In the genomic region with DNA sequence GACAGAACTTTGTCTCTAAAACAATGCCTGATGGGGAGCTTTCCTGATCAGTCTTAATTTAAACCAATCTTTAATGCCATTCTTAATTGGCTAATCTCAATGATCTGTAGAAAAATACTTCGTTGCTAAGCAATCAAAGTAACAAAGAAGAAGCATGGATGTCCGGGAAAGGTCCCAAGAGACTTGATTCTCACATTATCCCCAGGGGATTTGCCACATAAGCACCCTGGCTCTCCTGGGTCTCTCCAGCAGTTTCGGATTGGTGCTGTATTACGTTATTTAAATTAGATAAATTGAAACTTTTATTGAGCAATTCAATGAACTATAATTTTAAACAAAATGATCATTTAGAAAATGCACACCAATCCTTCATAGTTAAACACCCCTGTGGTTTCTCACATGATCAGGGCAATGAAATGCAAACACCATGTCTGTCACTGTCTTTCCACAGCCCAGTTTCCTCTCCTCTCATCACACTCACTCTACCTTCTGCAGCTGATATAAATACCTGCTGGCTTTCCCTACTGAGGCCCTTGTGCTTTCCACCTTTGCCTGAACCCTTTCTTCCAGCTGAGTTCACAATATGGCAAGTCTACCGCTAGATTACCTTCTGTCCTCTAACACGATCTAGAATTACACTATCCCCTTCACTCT, we compare ENCODE assay signal across 27 mouse cellular contexts. TPM values are rescaled to one million over a fixed set of nuclear protein-coding genes. Genes with fewer than 3 reads are reported as not detected.
A peak's percentile ranks its signal among the peaks of the same experiment; 100 is the strongest.
DNase-seq lines count a peak whose midpoint lies in the region; ATAC-seq lines count a peak whose summit lies in the region.
"Had no signal": no experiment of that assay in that cellular context is flagged by ENCODE, and none has a peak within 500 bp of the region (broad histone marks: within the 10 kb centered on the region; RNA-seq: fewer than 3 reads in every experiment).

No protein-coding gene starts in this region.

- no peak overlapping the region for H3K4me3 ChIP-seq in hindbrain, embryonic 14.5 days (replicated peaks; ENCODE audit: low read length)
- no peak overlapping the region for H3K4me3 ChIP-seq in hindbrain, embryonic 16.5 days (ENCODE audit: low read length)
- H3K4me3 ChIP-seq in midbrain, embryonic 15.5 days: no peak overlapping the region
- no peak overlapping the region for H3K4me3 ChIP-seq in midbrain, embryonic 16.5 days (ENCODE audit: low read depth, low read length)
- H3K4me3 ChIP-seq in forebrain, embryonic 15.5 days: no peak overlapping the region
- H3K4me3 ChIP-seq: limb, embryonic 10.5 days; liver, embryonic 15.5 days; lung, embryonic 15.5 days; megakaryocyte, embryonic 14.5 days; neural tube, embryonic 12.5 days; stomach, embryonic 15.5 days had no signal

- no peak overlapping the region for H3K9ac ChIP-seq in hindbrain, embryonic 14.5 days
- H3K9ac ChIP-seq in hindbrain, embryonic 16.5 days (ENCODE audit: low read depth, low read length): no peak overlapping the region
- H3K9ac ChIP-seq in midbrain, embryonic 15.5 days: no peak overlapping the region
- H3K9ac ChIP-seq in midbrain, embryonic 16.5 days (ENCODE audit: low read depth, low read length): no peak overlapping the region
- H3K9ac ChIP-seq in forebrain, embryonic 15.5 days (replicated peaks): no peak overlapping the region
- H3K9ac ChIP-seq: liver, embryonic 15.5 days; lung, embryonic 15.5 days; neural tube, embryonic 12.5 days; stomach, embryonic 15.5 days had no signal

- H3K36me3 ChIP-seq in hindbrain, embryonic 14.5 days (replicated peaks; ENCODE audit: control insufficient read depth, insufficient read depth): peaks cover 15% of the 10 kb centered on the region; the same call in 1 of the 2 replicates
- 0 out of 2 replicates have a peak, but pooled peaks cover 2% of the 10 kb centered on the region for H3K36me3 ChIP-seq in hindbrain, embryonic 16.5 days (ENCODE audit: control insufficient read depth, insufficient read depth, low read length)
- peaks cover 6% of the 10 kb centered on the region; the same call in 1 of the 2 replicates for H3K36me3 ChIP-seq in midbrain, embryonic 15.5 days (replicated peaks)
- peaks cover 13% of the 10 kb centered on the region for H3K36me3 ChIP-seq in midbrain, embryonic 16.5 days (ENCODE audit: control insufficient read depth, insufficient read depth, low read length)
- H3K36me3 ChIP-seq in forebrain, embryonic 15.5 days: peaks cover 27% of the 10 kb centered on the region
- H3K36me3 ChIP-seq: G1E; liver, embryonic 15.5 days; lung, embryonic 15.5 days; stomach, embryonic 15.5 days had no signal

- H3K4me1 ChIP-seq in hindbrain, embryonic 14.5 days (replicated peaks; ENCODE audit: control insufficient read depth, insufficient read depth, low read length): no peaks in the 10 kb centered on the region
- no peaks in the 10 kb centered on the region; the same call in 1 of the 2 replicates for H3K4me1 ChIP-seq in hindbrain, embryonic 16.5 days (ENCODE audit: control insufficient read depth, insufficient read depth, low read depth, low read length)
- no peaks in the 10 kb centered on the region for H3K4me1 ChIP-seq in midbrain, embryonic 15.5 days
- peaks cover 2% of the 10 kb centered on the region; the same call in 1 of the 2 replicates for H3K4me1 ChIP-seq in midbrain, embryonic 16.5 days (ENCODE audit: control insufficient read depth, insufficient read depth, low read length)
- peaks cover 22% of the 10 kb centered on the region for H3K4me1 ChIP-seq in forebrain, embryonic 15.5 days
- H3K4me1 ChIP-seq: liver, embryonic 15.5 days; lung, embryonic 15.5 days; megakaryocyte, embryonic 14.5 days; neural tube, embryonic 12.5 days; stomach, embryonic 15.5 days had no signal

- H3K4me2 ChIP-seq in hindbrain, embryonic 14.5 days (replicated peaks): no peak overlapping the region
- no peak overlapping the region for H3K4me2 ChIP-seq in hindbrain, embryonic 16.5 days (ENCODE audit: low read length)
- H3K4me2 ChIP-seq in midbrain, embryonic 15.5 days: no peak overlapping the region
- no peak overlapping the region for H3K4me2 ChIP-seq in midbrain, embryonic 16.5 days (ENCODE audit: low read length)
- no peak overlapping the region for H3K4me2 ChIP-seq in forebrain, embryonic 15.5 days (replicated peaks)
- H3K4me2 ChIP-seq: heart, embryonic 11.5 days; liver, embryonic 15.5 days; lung, embryonic 15.5 days; neural tube, embryonic 12.5 days; stomach, embryonic 15.5 days had no signal

- DNase-seq in hindbrain, embryonic 14.5 days (ENCODE audit: low spot score): no peak
- no peak for DNase-seq in left cerebral cortex, adult 8-10 months (ENCODE audit: low spot score in 2 of 2)
- DNase-seq in frontal cortex, adult 2 months (ENCODE audit: extremely low spot score in 1 of 2, low spot score in 1 of 2): no peak
- DNase-seq: adrenal gland, adult 2 months; cerebellum, adult 11-12 months; cerebellum, postnatal 10 days; heart, postnatal 10 days; kidney, adult 11 months; kidney, postnatal 4 days; liver; lung, postnatal 36 days; right cerebral cortex, adult 18-20 months; right cerebral cortex, postnatal 4 days; thymus, postnatal 25 days had no signal

- H3K27ac ChIP-seq in hindbrain, embryonic 14.5 days: no peak overlapping the region; the same call in 1 of the 2 replicates
- H3K27ac ChIP-seq in hindbrain, embryonic 16.5 days (ENCODE audit: low read depth, low read length): no peak overlapping the region
- no peak overlapping the region for H3K27ac ChIP-seq in midbrain, embryonic 15.5 days
- no peak overlapping the region for H3K27ac ChIP-seq in midbrain, embryonic 16.5 days (ENCODE audit: low read length)
- H3K27ac ChIP-seq in forebrain, embryonic 15.5 days (replicated peaks): peak overlapping the region; percentile 27
- H3K27ac ChIP-seq: limb, embryonic 10.5 days; liver, embryonic 15.5 days; lung, embryonic 15.5 days; neural tube, embryonic 12.5 days; stomach, embryonic 15.5 days had no signal

- H3K27me3 ChIP-seq in hindbrain, embryonic 14.5 days (ENCODE audit: control insufficient read depth, insufficient read depth, low read length): no peaks in the 10 kb centered on the region
- no peaks in the 10 kb centered on the region for H3K27me3 ChIP-seq in hindbrain, embryonic 16.5 days (replicated peaks; ENCODE audit: control insufficient read depth, insufficient read depth, low read length)
- H3K27me3 ChIP-seq in midbrain, embryonic 15.5 days (replicated peaks): no peaks in the 10 kb centered on the region
- H3K27me3 ChIP-seq in midbrain, embryonic 16.5 days (ENCODE audit: control insufficient read depth, insufficient read depth, low read depth, low read length): no peaks in the 10 kb centered on the region
- H3K27me3 ChIP-seq in forebrain, embryonic 15.5 days: no peaks in the 10 kb centered on the region
- H3K27me3 ChIP-seq: liver, embryonic 15.5 days; lung, embryonic 15.5 days; megakaryocyte, embryonic 14.5 days; neural tube, embryonic 12.5 days; Patski; stomach, embryonic 15.5 days had no signal

- peak; percentile 71 for ATAC-seq in hindbrain, embryonic 14.5 days (ENCODE audit: low FRiP score)
- no peak for ATAC-seq in hindbrain, embryonic 16.5 days
- ATAC-seq in midbrain, embryonic 15.5 days (replicated peaks): 0 out of 2 replicates have a peak, but pooled peaks have one; percentile 29
- ATAC-seq in midbrain, embryonic 16.5 days: no peak
- ATAC-seq in forebrain, embryonic 15.5 days (replicated peaks): peak; percentile 53
- ATAC-seq: Patski had no signal

- H3K9me3 ChIP-seq in hindbrain, embryonic 14.5 days (ENCODE audit: control insufficient read depth, low read length): no peaks in the 10 kb centered on the region
- H3K9me3 ChIP-seq in hindbrain, embryonic 16.5 days (ENCODE audit: control insufficient read depth, low read length): no peaks in the 10 kb centered on the region
- no peaks in the 10 kb centered on the region for H3K9me3 ChIP-seq in midbrain, embryonic 15.5 days
- no peaks in the 10 kb centered on the region for H3K9me3 ChIP-seq in midbrain, embryonic 16.5 days (replicated peaks; ENCODE audit: control insufficient read depth, low read length, poor library complexity, severe bottlenecking)
- no peaks in the 10 kb centered on the region for H3K9me3 ChIP-seq in forebrain, embryonic 15.5 days
- H3K9me3 ChIP-seq: G1E; limb, embryonic 10.5 days; liver, embryonic 15.5 days; lung, embryonic 15.5 days; neural tube, embryonic 12.5 days; stomach, embryonic 15.5 days had no signal

- 53% methylated on average over 6 of the region's 6 CpGs for WGBS in hindbrain, embryonic 14.5 days
- 50% methylated on average over 6 of the region's 6 CpGs for WGBS in hindbrain, embryonic 16.5 days
- WGBS in midbrain, embryonic 15.5 days: 45% methylated on average over 6 of the region's 6 CpGs
- WGBS in midbrain, embryonic 16.5 days: 42% methylated on average over 6 of the region's 6 CpGs
- WGBS in forebrain, embryonic 15.5 days: 26% methylated on average over 6 of the region's 6 CpGs

RNA-seq across cellular contexts. Expression of a gene that starts 22.3 kb away (rescaled TPM):
- polyA plus RNA-seq in hindbrain, embryonic 14.5 days (2014; fragmentation: Nextera tagmentation; extraction: Ambion mirVana): 47.4 and 48.7 TPM in 2 replicates
- polyA plus RNA-seq in hindbrain, embryonic 16.5 days (2015; fragmentation: Nextera tagmentation; extraction: Ambion mirVana): 44.5 and 48.2 TPM in 2 replicates
- polyA plus RNA-seq in midbrain, embryonic 15.5 days (2015; fragmentation: Nextera tagmentation; extraction: Ambion mirVana): 51.0 and 62.7 TPM in 2 replicates
- polyA plus RNA-seq in midbrain, embryonic 16.5 days (2015; fragmentation: Nextera tagmentation; extraction: Ambion mirVana): 57.3 and 58.7 TPM in 2 replicates
- 122 TPM in 2 replicates for polyA plus RNA-seq in forebrain, embryonic 15.5 days (2015; fragmentation: Nextera tagmentation; extraction: Ambion mirVana)
- total RNA-seq in left cerebral cortex, adult 8-10 months (2022): 100 to 1,000 TPM; 124 to 155 (median 140) TPM
- polyA plus RNA-seq in frontal cortex, adult 2 months (2012; rRNA removed): 96.4 and 101 TPM in 2 replicates
- polyA plus RNA-seq: G1E had no signal

Comparison
In these comparisons a context has a peak if more than half of its experiments do, and no peak if none do; other contexts are left out.
1. ATAC-seq: peak in hindbrain, embryonic 14.5 days (single experiment), midbrain, embryonic 15.5 days (single experiment) and forebrain, embryonic 15.5 days (single experiment); none in hindbrain, embryonic 16.5 days (single experiment) and midbrain, embryonic 16.5 days (single experiment).